ENCODE assay signal across 8 mouse cellular contexts in genomic region chr4:46854686-46855385, GRCm38 (mm10).
A peak's percentile ranks its signal among the peaks of the same experiment; 100 is the strongest.
DNase-seq lines count a peak whose midpoint lies in the region; ATAC-seq lines count a peak whose summit lies in the region.

No protein-coding gene starts in this region.

- H3K9ac ChIP-seq in hindbrain, embryonic 15.5 days: no peak overlapping the region
- no peak overlapping the region for H3K9ac ChIP-seq in intestine, embryonic 15.5 days

- peak; percentile 42; the same call in 1 of the 2 replicates for ATAC-seq in frontal cortex, adult (ENCODE audit: low TSS enrichment)
- peak; percentile 83 for ATAC-seq in hindbrain, embryonic 15.5 days (ENCODE audit: low FRiP score, low read depth)
- no peak for ATAC-seq in intestine, embryonic 15.5 days

- no peak overlapping the region for H3K4me3 ChIP-seq in hindbrain, embryonic 15.5 days
- no peak overlapping the region for H3K4me3 ChIP-seq in intestine, embryonic 15.5 days (replicated peaks)

- 39% methylated on average over 23 of the region's 23 CpGs for WGBS in hindbrain, embryonic 15.5 days
- WGBS in intestine, embryonic 15.5 days: 68% methylated on average over 23 of the region's 23 CpGs

- no peaks in the 10 kb centered on the region for H3K9me3 ChIP-seq in hindbrain, embryonic 15.5 days
- H3K9me3 ChIP-seq in intestine, embryonic 15.5 days: no peaks in the 10 kb centered on the region

- no peak for DNase-seq in frontal cortex, postnatal 25 days (ENCODE audit: low spot score in 2 of 2)
- peak; percentile 52 for DNase-seq in cerebellum, adult 9-10 months
- DNase-seq in left cerebral cortex, postnatal 4 days: peak; percentile 82
- peak; percentile 50 for DNase-seq in right cerebral cortex, postnatal 25 days
- no peak for DNase-seq in adrenal gland, adult 8-10 months

- peak overlapping the region; percentile 74 for H3K27ac ChIP-seq in hindbrain, embryonic 15.5 days (replicated peaks)
- no peak overlapping the region for H3K27ac ChIP-seq in intestine, embryonic 15.5 days

- no peaks in the 10 kb centered on the region for H3K27me3 ChIP-seq in hindbrain, embryonic 15.5 days
- H3K27me3 ChIP-seq in intestine, embryonic 15.5 days (replicated peaks): no peaks in the 10 kb centered on the region

- H3K4me2 ChIP-seq in hindbrain, embryonic 15.5 days: no peak overlapping the region
- no peak overlapping the region for H3K4me2 ChIP-seq in intestine, embryonic 15.5 days (replicated peaks)

- no peaks in the 10 kb centered on the region for H3K36me3 ChIP-seq in hindbrain, embryonic 15.5 days
- no peaks in the 10 kb centered on the region for H3K36me3 ChIP-seq in intestine, embryonic 15.5 days

- peaks cover 52% of the 10 kb centered on the region for H3K4me1 ChIP-seq in hindbrain, embryonic 15.5 days (replicated peaks)
- no peaks in the 10 kb centered on the region for H3K4me1 ChIP-seq in intestine, embryonic 15.5 days (replicated peaks)

- intact Hi-C loops in left cerebral cortex, postnatal 4 days (cut with DNase I): no loop called here

Comparison
In these comparisons a context has a peak if more than half of its experiments do, and no peak if none do; other contexts are left out.
1. DNase-seq: peak in cerebellum, adult 9-10 months (single experiment), left cerebral cortex, postnatal 4 days (single experiment) and right cerebral cortex, postnatal 25 days (single experiment); none in frontal cortex, postnatal 25 days (0 of 2) and adrenal gland, adult 8-10 months (single experiment).